ENCODE assay signal across 28 mouse cellular contexts in genomic region chr6:14063735-14064134, GRCm38 (mm10).
DNase-seq lines count a peak whose midpoint lies in the region; ATAC-seq lines count a peak whose summit lies in the region.
"Had no signal": no experiment of that assay in that cellular context is flagged by ENCODE, and none has a peak within 500 bp of the region (broad histone marks: within the 10 kb centered on the region; RNA-seq: fewer than 3 reads in every experiment).

No protein-coding gene starts in this region.

- H3K4me1 ChIP-seq in forebrain, embryonic 13.5 days: no peaks in the 10 kb centered on the region
- H3K4me1 ChIP-seq in forebrain, embryonic 10.5 days: no peaks in the 10 kb centered on the region
- no peaks in the 10 kb centered on the region for H3K4me1 ChIP-seq in kidney, embryonic 15.5 days
- H3K4me1 ChIP-seq: embryonic facial prominence, embryonic 12.5 days; hindbrain, embryonic 10.5 days; hindbrain, embryonic 15.5 days; liver, embryonic 12.5 days; midbrain, embryonic 13.5 days; neural tube, embryonic 13.5 days had no signal

- H3K36me3 ChIP-seq in forebrain, embryonic 13.5 days (ENCODE audit: poor library complexity, severe bottlenecking): no peaks in the 10 kb centered on the region
- H3K36me3 ChIP-seq in forebrain, embryonic 10.5 days (replicated peaks): no peaks in the 10 kb centered on the region
- no peaks in the 10 kb centered on the region for H3K36me3 ChIP-seq in kidney, embryonic 15.5 days
- H3K36me3 ChIP-seq: embryonic facial prominence, embryonic 12.5 days; hindbrain, embryonic 10.5 days; hindbrain, embryonic 15.5 days; liver, embryonic 12.5 days; midbrain, embryonic 13.5 days; neural tube, embryonic 13.5 days had no signal

- H3K27me3 ChIP-seq in forebrain, embryonic 13.5 days: no peaks in the 10 kb centered on the region
- H3K27me3 ChIP-seq in forebrain, embryonic 10.5 days (ENCODE audit: poor library complexity, severe bottlenecking): no peaks in the 10 kb centered on the region
- H3K27me3 ChIP-seq in kidney, embryonic 15.5 days: no peaks in the 10 kb centered on the region
- H3K27me3 ChIP-seq: CH12.LX; embryonic facial prominence, embryonic 12.5 days; hindbrain, embryonic 15.5 days; liver, embryonic 12.5 days; midbrain, embryonic 13.5 days; neural tube, embryonic 13.5 days had no signal

- H3K4me2 ChIP-seq in forebrain, embryonic 13.5 days: no peak overlapping the region
- no peak overlapping the region for H3K4me2 ChIP-seq in kidney, embryonic 15.5 days
- H3K4me2 ChIP-seq: embryonic facial prominence, embryonic 12.5 days; hindbrain, embryonic 15.5 days; liver, embryonic 12.5 days; midbrain, embryonic 13.5 days; neural tube, embryonic 13.5 days had no signal

- no peak overlapping the region for H3K4me3 ChIP-seq in forebrain, embryonic 13.5 days
- H3K4me3 ChIP-seq in forebrain, embryonic 10.5 days: no peak overlapping the region
- no peak overlapping the region for H3K4me3 ChIP-seq in kidney, embryonic 15.5 days (replicated peaks)
- H3K4me3 ChIP-seq: embryonic facial prominence, embryonic 12.5 days; gastrocnemius, adult 2 months; heart, adult 2 months; hindbrain, embryonic 10.5 days; hindbrain, embryonic 15.5 days; liver, embryonic 12.5 days; midbrain, embryonic 13.5 days; neural tube, embryonic 13.5 days had no signal

- ATAC-seq in forebrain, embryonic 13.5 days: peak; percentile 48; the same call in 1 of the 2 replicates
- ATAC-seq in kidney, embryonic 15.5 days (replicated peaks; ENCODE audit: low FRiP score): no peak
- ATAC-seq: liver, embryonic 12.5 days; liver, postnatal 0 days; midbrain, embryonic 13.5 days had no signal

- DNase-seq in forebrain, embryonic 10.5 days (ENCODE audit: extremely low spot score, low spot score): no peak
- peak; percentile 56 for DNase-seq in heart, adult 11 months
- DNase-seq in heart, adult 9 months (ENCODE audit: low spot score in 2 of 2): no peak
- peak; percentile 18 for DNase-seq in right cerebral cortex, adult 18-20 months
- DNase-seq in right cerebral cortex, postnatal 14 days: no peak
- peak; percentile 45 for DNase-seq in telencephalon, adult 2 months (ENCODE audit: low read depth, low spot score)
- DNase-seq: adrenal gland, postnatal 14 days; cerebellum, adult 9-10 months; cerebellum, postnatal 36 days; gastrocnemius, adult 2 months; gastrocnemius, postnatal 36 days; heart, adult 2 months; heart, postnatal 14 days; kidney, adult 18-20 months; kidney, postnatal 4 days; liver, postnatal 0 days; lung, postnatal 10 days had no signal

- WGBS in forebrain, embryonic 13.5 days: 73% methylated on average over 2 of the region's 2 CpGs
- 87% methylated on average over 2 of the region's 2 CpGs for WGBS in forebrain, embryonic 10.5 days
- WGBS in kidney, embryonic 15.5 days: 67% methylated on average over 2 of the region's 2 CpGs

- H3K27ac ChIP-seq in forebrain, embryonic 13.5 days: no peak overlapping the region
- H3K27ac ChIP-seq in forebrain, embryonic 10.5 days: no peak overlapping the region
- no peak overlapping the region for H3K27ac ChIP-seq in kidney, embryonic 15.5 days
- H3K27ac ChIP-seq: embryonic facial prominence, embryonic 12.5 days; gastrocnemius, adult 2 months; heart, adult 2 months; hindbrain, embryonic 10.5 days; hindbrain, embryonic 15.5 days; kidney, postnatal 0 days; liver, embryonic 12.5 days; macrophage; midbrain, embryonic 13.5 days; neural tube, embryonic 13.5 days had no signal

- no peaks in the 10 kb centered on the region for H3K9me3 ChIP-seq in forebrain, embryonic 13.5 days (replicated peaks)
- H3K9me3 ChIP-seq in forebrain, embryonic 10.5 days: no peaks in the 10 kb centered on the region
- H3K9me3 ChIP-seq in kidney, embryonic 15.5 days (replicated peaks): no peaks in the 10 kb centered on the region
- H3K9me3 ChIP-seq: embryonic facial prominence, embryonic 12.5 days; hindbrain, embryonic 10.5 days; hindbrain, embryonic 15.5 days; liver, embryonic 12.5 days; midbrain, embryonic 13.5 days; neural tube, embryonic 13.5 days had no signal

- no peak overlapping the region for H3K9ac ChIP-seq in forebrain, embryonic 13.5 days
- no peak overlapping the region for H3K9ac ChIP-seq in kidney, embryonic 15.5 days
- H3K9ac ChIP-seq: embryonic facial prominence, embryonic 12.5 days; hindbrain, embryonic 15.5 days; liver, embryonic 12.5 days; liver, postnatal 0 days; midbrain, embryonic 13.5 days; neural tube, embryonic 13.5 days had no signal

Comparison
In these comparisons a context has a peak if more than half of its experiments do, and no peak if none do; other contexts are left out.
1. DNase-seq: peak in heart, adult 11 months (single experiment), right cerebral cortex, adult 18-20 months (single experiment) and telencephalon, adult 2 months (single experiment); none in forebrain, embryonic 10.5 days (single experiment), heart, adult 9 months (0 of 2) and right cerebral cortex, postnatal 14 days (single experiment).